In genomic region chr6:101720513-101720912, GRCm38 (mm10) we compare ENCODE assay signal across 29 mouse cellular contexts.
DNase-seq lines count a peak whose midpoint lies in the region; ATAC-seq and TF ChIP-seq lines count a peak whose summit lies in the region.
"Had no signal": no experiment of that assay in that cellular context is flagged by ENCODE, and none has a peak within 500 bp of the region (broad histone marks: within the 10 kb centered on the region; RNA-seq: fewer than 3 reads in every experiment).

No protein-coding gene starts in this region.

- H3K4me3 ChIP-seq in forebrain, embryonic 16.5 days (replicated peaks; ENCODE audit: low read length), result no peak overlapping the region
- H3K4me3 ChIP-seq in forebrain, embryonic 13.5 days, result no peak overlapping the region
- H3K4me3 ChIP-seq: erythroblast, embryonic 14.5 days; hindbrain, embryonic 10.5 days had no signal

- peak; percentile 45 for ATAC-seq in forebrain, embryonic 16.5 days
- no peak for ATAC-seq in forebrain, embryonic 13.5 days
- ATAC-seq in Patski, result peak; percentile 35
- ATAC-seq: activated CD4-positive, CD25-positive, alpha-beta regulatory T cell, adult 4 months; CD4-positive, CD25-positive, alpha-beta regulatory T cell, adult 4 months; hindbrain, embryonic 16.5 days had no signal

- POLR2A ChIA-PET in Patski (lab: Charles Lee), result no interaction called here

- no peak overlapping the region for H3K4me2 ChIP-seq in forebrain, embryonic 16.5 days (ENCODE audit: low read length)
- H3K4me2 ChIP-seq in forebrain, embryonic 13.5 days, result no peak overlapping the region

- in situ Hi-C loops in Patski (cut with MboI; ENCODE audit: low pct_unique_long_range_greater_than_20kb), result no loop called here

- no peaks in the 10 kb centered on the region for H3K36me3 ChIP-seq in forebrain, embryonic 16.5 days (ENCODE audit: control insufficient read depth, insufficient read depth)
- H3K36me3 ChIP-seq in forebrain, embryonic 13.5 days (ENCODE audit: poor library complexity, severe bottlenecking), result no peaks in the 10 kb centered on the region
- H3K36me3 ChIP-seq: hindbrain, embryonic 10.5 days had no signal

- DNase-seq in Patski (ENCODE audit: low read depth, low spot score), result no peak
- DNase-seq in kidney, adult 8-10 months, result peak; percentile 15 to 41
- peak; percentile 3 to 26 for DNase-seq in kidney, postnatal 25 days
- no peak for DNase-seq in embryo, embryonic 10.5 days (ENCODE audit: low spot score)
- DNase-seq in urinary bladder, postnatal 25 days (ENCODE audit: low spot score), result no peak
- no peak for DNase-seq in yolk sac, embryonic 10.5 days (ENCODE audit: low spot score)
- DNase-seq: adrenal gland, adult 2 months; adrenal gland, postnatal 36 days; cerebellum, adult 2 months; cerebellum, postnatal 25 days; embryo, embryonic 11 days; heart, postnatal 14 days; layer of hippocampus, postnatal 36 days; liver; lung, adult 2 months; lung, postnatal 10 days; midbrain, embryonic 14.5 days; right cerebral cortex, adult 18-20 months; spleen, adult 18-20 months; thymus, adult 2 months; thymus, postnatal 36 days had no signal

- H3K9me3 ChIP-seq in forebrain, embryonic 16.5 days (ENCODE audit: control insufficient read depth, low read length), result no peaks in the 10 kb centered on the region
- H3K9me3 ChIP-seq in forebrain, embryonic 13.5 days (replicated peaks), result no peaks in the 10 kb centered on the region
- H3K9me3 ChIP-seq: hindbrain, embryonic 10.5 days had no signal

- H3K27me3 ChIP-seq in forebrain, embryonic 16.5 days (replicated peaks; ENCODE audit: control insufficient read depth, insufficient read depth, low read length), result no peaks in the 10 kb centered on the region
- no peaks in the 10 kb centered on the region for H3K27me3 ChIP-seq in forebrain, embryonic 13.5 days
- no peaks in the 10 kb centered on the region for H3K27me3 ChIP-seq in Patski

- TF ChIP-seq CTCF in Patski (IDR thresholded peaks at IDR 0.05), result no peak

- H3K27ac ChIP-seq in forebrain, embryonic 16.5 days (ENCODE audit: low read length), result no peak overlapping the region
- H3K27ac ChIP-seq in forebrain, embryonic 13.5 days, result no peak overlapping the region
- H3K27ac ChIP-seq: hindbrain, embryonic 10.5 days; liver, embryonic 14.5 days had no signal

- no peak overlapping the region for H3K9ac ChIP-seq in forebrain, embryonic 16.5 days (replicated peaks; ENCODE audit: low read depth, low read length)
- no peak overlapping the region for H3K9ac ChIP-seq in forebrain, embryonic 13.5 days
- H3K9ac ChIP-seq: liver, embryonic 14.5 days had no signal

- no peaks in the 10 kb centered on the region for H3K4me1 ChIP-seq in forebrain, embryonic 16.5 days (replicated peaks; ENCODE audit: control insufficient read depth, insufficient read depth, low read length)
- no peaks in the 10 kb centered on the region for H3K4me1 ChIP-seq in forebrain, embryonic 13.5 days
- H3K4me1 ChIP-seq: hindbrain, embryonic 10.5 days had no signal

- CTCF ChIA-PET in Patski (lab: Charles Lee), result interaction anchor here (1.7 to 1.9 kb wide), 2 partner anchors 10 to 14 kb away, joined by 5 to 6 read pairs; no protein-coding TSS in a partner anchor

Comparison
In these comparisons a context has a peak if more than half of its experiments do, and no peak if none do; other contexts are left out.
1. DNase-seq: peak in kidney, adult 8-10 months (2 of 2) and kidney, postnatal 25 days (2 of 2); none in Patski (single experiment), embryo, embryonic 10.5 days (single experiment), urinary bladder, postnatal 25 days (single experiment) and yolk sac, embryonic 10.5 days (single experiment).